Mouse (Mus musculus) stomach, embryonic 15.5 days (tissue): ENCODE measurements around the gene Gm9918. TPM values are rescaled to one million over a fixed set of nuclear protein-coding genes. Genes with fewer than 3 reads are reported as not detected.
"Not testable (repeated sequence)": the region's sequence is repeated elsewhere in the genome, so short reads cannot be mapped to it uniquely, and the experiment has no call there.

Experiments used
- ATAC-seq: fragments of 200-750 bp; cut with Nextera tagmentation; 2 replicates; pipeline ENCODE4 v1.8.0; 2017; ENCODE audit warnings: low read depth, moderate number of reproducible peaks, moderate TSS enrichment; ENCODE audit not compliant: insufficient read depth, low FRiP score
- H3K27ac ChIP-seq: fragments of 300-500 bp; sonication (generic); 2 replicates; pipeline ENCODE4 v1.5.1; 2015; ENCODE audit warnings: mild to moderate bottlenecking, inconsistent platforms
- H3K27me3 ChIP-seq: fragments of 300-500 bp; sonication (generic); replicated peaks from 2 replicates; pipeline ENCODE4 v1.6.1; 2015; ENCODE audit warnings: inconsistent platforms
- H3K36me3 ChIP-seq: fragments of 300-500 bp; sonication (generic); 2 replicates; pipeline ENCODE4 v1.6.1; 2015; ENCODE audit warnings: inconsistent platforms
- H3K4me1 ChIP-seq: fragments of 300-500 bp; sonication (generic); 2 replicates; pipeline ENCODE4 v1.6.1; 2015; ENCODE audit warnings: inconsistent platforms
- H3K4me2 ChIP-seq: fragments of 300-500 bp; sonication (generic); 2 replicates; pipeline ENCODE4 v1.6.1; 2015; ENCODE audit warnings: mild to moderate bottlenecking, inconsistent platforms
- H3K4me3 ChIP-seq: fragments of 300-500 bp; sonication (generic); replicated peaks from 2 replicates; pipeline ENCODE4 v1.5.1; 2015; ENCODE audit warnings: inconsistent platforms
- H3K9ac ChIP-seq: fragments of 300-500 bp; sonication (generic); 2 replicates; pipeline ENCODE4 v1.6.1; 2015; ENCODE audit warnings: inconsistent platforms
- H3K9me3 ChIP-seq: fragments of 300-500 bp; sonication (generic); 2 replicates; pipeline ENCODE4 v1.6.1; 2016; ENCODE audit warnings: inconsistent platforms
- WGBS: fragments of 180-500 bp; shearing (Covaris S2); methylation state at CpG from one replicate; pipeline ENCODE4 v1.1.7; 2015; 5-methylcytosine and 5-hydroxymethylcytosine counted together
- polyA plus RNA-seq: library from polyadenylated mRNA; unstranded; fragments of >200 nt; fragmentation: Nextera tagmentation; extraction: Ambion mirVana; gene quantifications from 2 replicates; pipeline ENCODE4 v1.2.1, GENCODE M21; 2015

Gene Gm9918
- 0.27 and 0.30 TPM in 2 replicates for polyA plus RNA-seq

GRCm38 (mm10) chr15:102270274-102270960 is at the start of gene Gm9918:
Gene Gm9918, plus strand, starts transcription at chr15:102270563.
- WGBS = 13% methylated on average over 18 of the region's 21 CpGs
- Histone ChIP-seq H3K27me3 (no peaks in the 10 kb centered on the region), H3K36me3 (no peaks in the 10 kb centered on the region), H3K9me3 (no peaks in the 10 kb centered on the region), H3K4me2 (peak within 1 kb of the TSS; percentile 47), H3K9ac (no peak within 1 kb of the TSS; the same call in 1 of the 2 replicates), H3K4me3 (peak within 1 kb of the TSS; percentile 19), H3K27ac (no peak within 1 kb of the TSS), H3K4me1 (peaks cover 8% of the 10 kb centered on the region; the same call in 1 of the 2 replicates)
- peak; percentile 27; the same call in 1 of the 2 replicates for ATAC-seq

- Histone ChIP-seq H3K4me1 (peaks cover 8% of the 10 kb centered on the region; the same call in 1 of the 2 replicates), H3K9ac (no peak overlapping the region), H3K4me3 (no peak overlapping the region), H3K4me2 (no peak overlapping the region), H3K27ac (no peak overlapping the region), H3K9me3 (no peaks in the 10 kb centered on the region), H3K27me3 (peaks cover 10% of the 10 kb centered on the region; the same call in 1 of the 2 replicates), H3K36me3 (no peaks in the 10 kb centered on the region)
- ATAC-seq = no peak
- 48% methylated on average over 10 of the region's 10 CpGs for WGBS
Measured at GRCm38 (mm10) chr15:102222386-102222785, 48.0 kb upstream of the Gm9918 start.

GRCm38 (mm10) chr15:102224186-102224991 is 46.0 kb upstream of the Gm9918 start:
- H3K36me3 ChIP-seq = no peaks in the 10 kb centered on the region
- peak overlapping the region; percentile 42 for H3K4me3 ChIP-seq
- ATAC-seq = peak; percentile 84
- peaks cover 10% of the 10 kb centered on the region; the same call in 1 of the 2 replicates for H3K27me3 ChIP-seq
- 3% methylated on average over 43 of the region's 43 CpGs for WGBS
- peak overlapping the region; percentile 93 for H3K4me2 ChIP-seq
- H3K27ac ChIP-seq = no peak overlapping the region
- no peaks in the 10 kb centered on the region for H3K9me3 ChIP-seq
- H3K4me1 ChIP-seq = peaks cover 8% of the 10 kb centered on the region; the same call in 1 of the 2 replicates
- H3K9ac ChIP-seq = peak overlapping the region; percentile 42; the same call in 1 of the 2 replicates

- Histone ChIP-seq H3K4me3 (peak overlapping the region; percentile 42), H3K27me3 (peaks cover 10% of the 10 kb centered on the region; the same call in 1 of the 2 replicates), H3K4me1 (peaks cover 8% of the 10 kb centered on the region; the same call in 1 of the 2 replicates), H3K27ac (no peak overlapping the region), H3K9me3 (no peaks in the 10 kb centered on the region), H3K9ac (0 out of 2 replicates have a peak overlapping the region, but pooled peaks have one; percentile 9), H3K36me3 (no peaks in the 10 kb centered on the region), H3K4me2 (peak overlapping the region; percentile 93)
- WGBS = 16% methylated on average over 21 of the region's 21 CpGs
- no peak for ATAC-seq
Measured at GRCm38 (mm10) chr15:102224992-102225617, 45.3 kb upstream of the Gm9918 start.

GRCm38 (mm10) chr15:102225619-102226018 is 44.7 kb upstream of the Gm9918 start:
- ATAC-seq, H3K9me3 ChIP-seq, H3K4me2 ChIP-seq, H3K4me1 ChIP-seq, H3K36me3 ChIP-seq, H3K4me3 ChIP-seq, H3K27me3 ChIP-seq, H3K27ac ChIP-seq, H3K9ac ChIP-seq: not testable (repeated sequence)
- WGBS = 79% methylated on average over 6 of the region's 6 CpGs

- Histone ChIP-seq H3K36me3 (no peaks in the 10 kb centered on the region), H3K4me3 (no peak overlapping the region), H3K9me3 (no peaks in the 10 kb centered on the region), H3K9ac (no peak overlapping the region), H3K4me2 (no peak overlapping the region), H3K27me3 (no peaks in the 10 kb centered on the region), H3K27ac (no peak overlapping the region), H3K4me1 (peaks cover 21% of the 10 kb centered on the region)
- ATAC-seq = no peak
- WGBS = 78% methylated on average over 17 of the region's 17 CpGs
Measured at GRCm38 (mm10) chr15:102230408-102231321, 39.7 kb upstream of the Gm9918 start.

DNA sequence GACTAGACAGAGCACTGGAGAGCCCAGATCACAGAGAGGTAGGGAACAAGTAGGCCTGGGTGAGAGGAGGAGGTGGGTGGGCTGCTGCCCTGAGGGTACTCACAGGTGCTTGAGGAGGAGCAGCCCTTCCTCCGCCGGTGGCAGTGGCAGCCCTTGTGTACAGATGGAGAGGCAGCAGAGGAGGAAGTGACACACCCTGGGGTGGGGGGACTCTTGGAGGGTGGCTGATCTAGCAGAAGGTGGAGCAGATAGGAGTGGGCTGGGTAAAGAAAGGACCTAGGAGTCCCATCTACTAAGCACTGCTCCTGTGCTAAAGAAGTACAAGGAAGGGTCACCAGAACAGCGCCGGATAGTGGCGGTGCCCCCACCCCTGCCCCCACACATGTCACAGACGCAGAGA is 38.6 kb upstream of the Gm9918 start, which contains the start of gene Itgb7:
Itgb7 (minus strand) TSS at position 197 of the 400 bp plus-strand sequence.
- no peak within 1 kb of the TSS for H3K4me3 ChIP-seq
- no peaks in the 10 kb centered on the region for H3K36me3 ChIP-seq
- H3K4me1 ChIP-seq = peaks cover 28% of the 10 kb centered on the region
- ATAC-seq = peak; percentile 64; the same call in 1 of the 2 replicates
- no peaks in the 10 kb centered on the region for H3K9me3 ChIP-seq
- no peaks in the 10 kb centered on the region for H3K27me3 ChIP-seq
- no peak within 1 kb of the TSS; the same call in 1 of the 2 replicates for H3K4me2 ChIP-seq
- WGBS = 32% methylated on average over 6 of the region's 6 CpGs
- H3K9ac ChIP-seq = no peak within 1 kb of the TSS
- no peak within 1 kb of the TSS for H3K27ac ChIP-seq

- 82% methylated on average over 7 of the region's 7 CpGs for WGBS
- ATAC-seq = no peak
- Histone ChIP-seq H3K4me3 (no peak overlapping the region), H3K4me2 (no peak overlapping the region), H3K4me1 (peaks cover 28% of the 10 kb centered on the region), H3K27ac (no peak overlapping the region), H3K36me3 (no peaks in the 10 kb centered on the region), H3K27me3 (no peaks in the 10 kb centered on the region), H3K9me3 (no peaks in the 10 kb centered on the region), H3K9ac (no peak overlapping the region)
Measured at GRCm38 (mm10) chr15:102232764-102233163, 37.6 kb upstream of the Gm9918 start.

DNA sequence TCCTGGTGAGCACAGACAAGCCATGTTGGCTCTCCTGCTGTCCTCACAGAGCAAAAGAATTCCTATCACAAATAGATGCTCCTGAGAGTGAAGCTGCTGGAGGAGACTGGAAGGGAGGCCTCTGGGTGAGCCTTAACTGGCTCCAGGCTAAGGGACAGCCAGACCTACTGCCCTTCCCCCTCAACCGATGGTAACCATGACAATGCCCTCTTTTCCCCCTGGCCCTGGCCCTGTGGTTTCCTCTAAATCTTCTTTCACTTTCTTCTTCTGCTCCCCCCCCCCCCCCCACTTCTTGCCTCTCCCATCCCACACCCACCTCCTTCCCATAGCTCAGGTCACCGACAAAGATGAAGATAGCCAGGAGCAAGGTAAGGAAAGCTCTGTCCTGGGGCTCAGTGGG is 36.5 kb upstream of the Gm9918 start:
- 25% methylated on average over 2 of the region's 2 CpGs for whole genome bisulfite sequencing

DNA sequence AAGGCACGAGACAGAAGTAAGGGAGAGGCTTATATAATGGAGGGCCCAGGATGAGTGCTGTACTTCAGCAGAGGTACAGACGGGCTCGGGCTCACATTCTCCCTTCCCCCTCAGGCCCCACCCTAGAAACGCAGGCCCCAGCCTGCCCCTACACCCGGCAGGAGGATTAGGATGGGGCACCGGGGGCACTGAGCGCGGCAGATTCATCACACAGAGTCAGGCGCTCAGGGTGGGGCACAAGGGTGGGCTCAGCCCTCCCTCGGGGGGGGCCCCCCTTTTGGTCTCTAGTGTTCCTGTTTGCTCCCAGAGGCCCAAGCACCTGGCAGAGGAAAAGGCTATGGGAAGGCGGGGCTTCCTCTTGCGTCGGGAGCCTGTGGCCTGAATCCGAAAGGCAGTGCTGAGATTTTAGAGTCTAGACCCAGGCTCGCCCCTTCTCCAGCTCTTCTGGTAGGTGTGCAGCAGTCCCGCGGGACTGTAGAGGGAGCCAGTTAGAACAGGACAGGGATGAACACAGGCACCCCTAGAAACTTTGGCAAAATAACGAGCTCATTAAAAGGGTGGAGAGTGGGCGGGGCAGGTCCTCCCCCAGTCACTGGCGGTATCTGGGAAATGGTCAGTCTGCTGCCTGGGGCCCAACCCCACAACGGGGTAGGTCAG is 34.9 kb upstream of the Gm9918 start:
- Histone ChIP-seq H3K27ac (peak overlapping the region; percentile 71), H3K36me3 (peaks cover 5% of the 10 kb centered on the region; the same call in 1 of the 2 replicates), H3K4me3 (no peak overlapping the region; the same call in 1 of the 2 replicates), H3K9ac (no peak overlapping the region), H3K4me1 (peaks cover 31% of the 10 kb centered on the region), H3K27me3 (no peaks in the 10 kb centered on the region), H3K4me2 (peak overlapping the region; percentile 39), H3K9me3 (no peaks in the 10 kb centered on the region)
- peak; percentile 76 for ATAC-seq
- 21% methylated on average over 20 of the region's 21 CpGs for WGBS

More for the DNA sequence above, 36.5 kb upstream of the Gm9918 start:
- Histone ChIP-seq H3K27me3 (no peaks in the 10 kb centered on the region), H3K4me2 (no peak overlapping the region), H3K36me3 (peaks cover 5% of the 10 kb centered on the region; the same call in 1 of the 2 replicates), H3K4me1 (peaks cover 28% of the 10 kb centered on the region), H3K9me3 (no peaks in the 10 kb centered on the region), H3K4me3 (no peak overlapping the region), H3K9ac (no peak overlapping the region), H3K27ac (no peak overlapping the region)
- ATAC-seq = no peak
